Mouse (Mus musculus): ENCODE data around the gene Fam193b. TPM values are rescaled to one million over a fixed set of nuclear protein-coding genes. Genes with fewer than 3 reads are reported as not detected.

The Fam193b gene
- polyA plus RNA-seq, 3 experiments from 2014 or later, result 16.4 to 40.7 (median 37.3) TPM

GRCm38 (mm10) chr13:55494883-55495621 lies 75.9 kb downstream of the Fam193b start:
- ATAC-seq, result no peak

- no peak for ATAC-seq
Observed at GRCm38 (mm10) chr13:55494257-55494656, 76.7 kb downstream of the Fam193b start.

Other genes starting within 250 kb of the Fam193b start
- 10 to 100 TPM in 1 of 3 experiments, 1 to 10 TPM in 2; 8.8 to 15.0 (median 9.7) TPM for gene Rab24, start 249.2 kb downstream of the Fam193b start, polyA plus RNA-seq (2017; shearing (Covaris generic))
- 10 to 100 TPM in 1 of 3 experiments, 1 to 10 TPM in 2; 2.2 to 32.2 (median 3.5) TPM for gene Mxd3, start 241.3 kb downstream of the Fam193b start, polyA plus RNA-seq (2017; shearing (Covaris generic))
- 10 to 100 TPM; 43.9 to 62.8 (median 60.7) TPM for gene Lman2, start 208.3 kb downstream of the Fam193b start, polyA plus RNA-seq (2017; shearing (Covaris generic))
- 10 to 100 TPM; 61.5 to 73.9 (median 62.9) TPM for gene Rgs14, start 201.4 kb downstream of the Fam193b start, polyA plus RNA-seq (2017; shearing (Covaris generic))
- gene Slc34a1, start 172.9 kb downstream of the Fam193b start, polyA plus RNA-seq (2017; shearing (Covaris generic)), result under 1 TPM in 1 of 3 experiments, not detected in 2; 0.20 TPM
- gene Pfn3, start 155.9 kb downstream of the Fam193b start, polyA plus RNA-seq (2017; shearing (Covaris generic)), result not detected
- gene F12, start 144.3 kb downstream of the Fam193b start, polyA plus RNA-seq (2017; shearing (Covaris generic)), result under 1 TPM in 1 of 3 experiments, not detected in 2; 0.24 TPM
- gene Grk6, start 126.0 kb downstream of the Fam193b start, polyA plus RNA-seq (2017; shearing (Covaris generic)), result 10 to 100 TPM; 35.3 to 50.0 (median 40.5) TPM
- gene Prr7, start 106.9 kb downstream of the Fam193b start, polyA plus RNA-seq (2017; shearing (Covaris generic)), result under 1 TPM in 1 of 3 experiments, not detected in 2; 0.26 TPM
- gene Dbn1, start 83.0 kb downstream of the Fam193b start, polyA plus RNA-seq (2017; shearing (Covaris generic)), result under 1 TPM in 1 of 3 experiments, not detected in 2; 0.15 TPM
- 10 to 100 TPM; 13.2 to 15.7 (median 13.5) TPM for gene Pdlim7, start 57.4 kb downstream of the Fam193b start, polyA plus RNA-seq (2017; shearing (Covaris generic))
- gene Dok3, start 41.8 kb downstream of the Fam193b start, polyA plus RNA-seq (2017; shearing (Covaris generic)), result 1 to 10 TPM in 2 of 3 experiments, under 1 TPM in 1; 0.93 to 1.1 (median 1.1) TPM
- gene Ddx41, start 34.5 kb downstream of the Fam193b start, polyA plus RNA-seq (2017; shearing (Covaris generic)), result 10 to 100 TPM; 41.7 to 61.0 (median 54.6) TPM
- 100 to 1,000 TPM; 184 to 286 (median 269) TPM for gene Tmed9, start 2.6 kb upstream of the Fam193b start, polyA plus RNA-seq (2017; shearing (Covaris generic))
- gene B4galt7, start 28.8 kb upstream of the Fam193b start, polyA plus RNA-seq (2017; shearing (Covaris generic)), result 10 to 100 TPM; 24.5 to 35.8 (median 25.1) TPM
- 10 to 100 TPM; 28.6 to 51.1 (median 40.0) TPM for gene Caml, start 51.9 kb upstream of the Fam193b start, polyA plus RNA-seq (2017; shearing (Covaris generic))
- gene Ddx46, start 63.9 kb upstream of the Fam193b start, polyA plus RNA-seq (2017; shearing (Covaris generic)), result 10 to 100 TPM; 62.3 to 67.3 (median 64.0) TPM
- gene B230219D22Rik, start 122.0 kb upstream of the Fam193b start, polyA plus RNA-seq (2017; shearing (Covaris generic)), result 10 to 100 TPM in 2 of 3 experiments, 1 to 10 TPM in 1; 9.8 to 15.8 (median 15.6) TPM
- gene Txndc15, start 143.5 kb upstream of the Fam193b start, polyA plus RNA-seq (2017; shearing (Covaris generic)), result 10 to 100 TPM; 22.4 to 29.0 (median 26.0) TPM
- 10 to 100 TPM in 2 of 3 experiments, 1 to 10 TPM in 1; 1.4 to 21.8 (median 11.3) TPM for gene Pcbd2, start 156.2 kb upstream of the Fam193b start, polyA plus RNA-seq (2017; shearing (Covaris generic))
- gene Catsper3, start 213.4 kb upstream of the Fam193b start, polyA plus RNA-seq (2017; shearing (Covaris generic)), result not detected